Mouse (Mus musculus) limb, embryonic 11.5 days (tissue): Measurements from ENCODE around the gene Lmna. TPM values are rescaled to one million over a fixed set of nuclear protein-coding genes. Genes with fewer than 3 reads are reported as not detected.
A peak's percentile ranks its signal among the peaks of the same experiment; 100 is the strongest.

Experiments
- ATAC-seq: fragments of 200-750 bp; cut with Nextera tagmentation; 2 replicates; pipeline ENCODE4 v1.8.0; 2017; ENCODE audit warnings: low read depth; ENCODE audit not compliant: insufficient number of reproducible peaks, low FRiP score, low TSS enrichment
- DNase-seq: peaks from one replicate; pipeline ENCODE4 v3.0.0-alpha.2; 2015; ENCODE audit warnings: low spot score
- H3K27ac ChIP-seq: fragments of 300-500 bp; sonication (generic); replicated peaks from 2 replicates; pipeline ENCODE4 v1.5.1; 2014; ENCODE audit warnings: low read depth, mild to moderate bottlenecking, low read length
- H3K27me3 ChIP-seq: fragments of 300-500 bp; sonication (generic); 2 replicates; pipeline ENCODE4 v1.6.1; 2014; ENCODE audit warnings: mild to moderate bottlenecking, low read length, mixed read lengths; ENCODE audit not compliant: control insufficient read depth, insufficient read depth
- H3K36me3 ChIP-seq: fragments of 300-500 bp; sonication (generic); 2 replicates; pipeline ENCODE4 v1.6.1; 2014; ENCODE audit warnings: mild to moderate bottlenecking, low read length, moderate library complexity, mixed read lengths; ENCODE audit not compliant: control insufficient read depth, insufficient read depth
- H3K4me1 ChIP-seq: fragments of 300-500 bp; sonication (generic); 2 replicates; pipeline ENCODE4 v1.6.1; 2014; ENCODE audit warnings: low read length, mixed read lengths; ENCODE audit not compliant: control insufficient read depth, insufficient read depth
- H3K4me2 ChIP-seq: fragments of 300-500 bp; sonication (generic); 2 replicates; pipeline ENCODE4 v1.6.1; 2014; ENCODE audit warnings: low read depth, mild to moderate bottlenecking, moderate library complexity; ENCODE audit not compliant: severe bottlenecking
- H3K4me3 ChIP-seq: fragments of 300-500 bp; sonication (generic); 2 replicates; pipeline ENCODE4 v1.5.1; 2014; ENCODE audit warnings: low read depth, low read length
- H3K9ac ChIP-seq: fragments of 300-500 bp; sonication (generic); 2 replicates; pipeline ENCODE4 v1.6.1; 2014; ENCODE audit warnings: mild to moderate bottlenecking, low read length
- H3K9me3 ChIP-seq: fragments of 300-500 bp; sonication (generic); 2 replicates; pipeline ENCODE4 v1.6.1; 2016; ENCODE audit warnings: low read length; ENCODE audit not compliant: control insufficient read depth
- WGBS: fragments of 180-500 bp; shearing (Covaris S2); extraction: QIAGEN DNeasy Blood & Tissue Kit; methylation state at CpG from one replicate; pipeline ENCODE4 v1.1.7; 2014; 5-methylcytosine and 5-hydroxymethylcytosine counted together
- polyA plus RNA-seq: library from polyadenylated mRNA; unstranded; fragments of >200 nt; fragmentation: Nextera tagmentation; extraction: Ambion mirVana; gene quantifications from 2 replicates; pipeline ENCODE4 v1.2.1, GENCODE M21; 2014

Lmna gene
- polyA plus RNA-seq, 1 experiment from 2014 or later: 20.4 TPM

GRCm38 (mm10) chr3:88477735-88478134, 32.0 kb downstream of the Lmna start:
- Histone ChIP-seq H3K27me3 (peaks cover 8% of the 10 kb centered on the region), H3K4me2 (no peak overlapping the region), H3K9me3 (no peaks in the 10 kb centered on the region), H3K4me1 (no peaks in the 10 kb centered on the region), H3K9ac (no peak overlapping the region), H3K4me3 (no peak overlapping the region), H3K36me3 (no peaks in the 10 kb centered on the region), H3K27ac (no peak overlapping the region)
- ATAC-seq: 0 out of 2 replicates have a peak, but pooled peaks have one; percentile 54
- DNase-seq: peak; percentile 91
- WGBS: 2% methylated on average over 8 of the region's 8 CpGs

- Histone ChIP-seq H3K27me3 (no peaks in the 10 kb centered on the region), H3K27ac (no peak overlapping the region), H3K36me3 (no peaks in the 10 kb centered on the region), H3K4me2 (no peak overlapping the region), H3K9me3 (no peaks in the 10 kb centered on the region), H3K9ac (no peak overlapping the region), H3K4me3 (no peak overlapping the region), H3K4me1 (no peaks in the 10 kb centered on the region)
- ATAC-seq: no peak
- 64% methylated on average over 6 of the region's 6 CpGs for WGBS
- DNase-seq: no peak
Measured at GRCm38 (mm10) chr3:88476403-88476802, 33.4 kb downstream of the Lmna start.

GRCm38 (mm10) chr3:88473571-88473970, 36.2 kb downstream of the Lmna start:
- no peaks in the 10 kb centered on the region for H3K9me3 ChIP-seq
- DNase-seq (no peak), ATAC-seq (no peak)
- no peaks in the 10 kb centered on the region for H3K36me3 ChIP-seq
- no peak overlapping the region for H3K27ac ChIP-seq
- no peaks in the 10 kb centered on the region for H3K27me3 ChIP-seq
- no peaks in the 10 kb centered on the region for H3K4me1 ChIP-seq
- no peak overlapping the region for H3K4me2 ChIP-seq
- H3K9ac ChIP-seq: 0 out of 2 replicates have a peak overlapping the region, but pooled peaks have one; percentile 7
- 90% methylated on average over 1 of the region's 1 CpGs for WGBS
- H3K4me3 ChIP-seq: no peak overlapping the region

GRCm38 (mm10) chr3:88473020-88473419, 36.7 kb downstream of the Lmna start:
- DNase-seq (no peak), ATAC-seq (no peak)
- Histone ChIP-seq H3K4me1 (no peaks in the 10 kb centered on the region), H3K27ac (no peak overlapping the region), H3K36me3 (no peaks in the 10 kb centered on the region), H3K4me2 (no peak overlapping the region), H3K27me3 (no peaks in the 10 kb centered on the region), H3K9me3 (no peaks in the 10 kb centered on the region), H3K9ac (no peak overlapping the region), H3K4me3 (no peak overlapping the region)
- 39% methylated on average over 5 of the region's 5 CpGs for WGBS

GRCm38 (mm10) chr3:88470943-88471479, 38.7 kb downstream of the Lmna start:
- WGBS: 31% methylated on average over 10 of the region's 10 CpGs
- ATAC-seq: no peak

GRCm38 (mm10) chr3:88469466-88469865, 40.3 kb downstream of the Lmna start:
- no peaks in the 10 kb centered on the region for H3K36me3 ChIP-seq
- H3K9me3 ChIP-seq: no peaks in the 10 kb centered on the region
- no peaks in the 10 kb centered on the region for H3K27me3 ChIP-seq
- 68% methylated on average over 2 of the region's 2 CpGs for WGBS
- H3K4me3 ChIP-seq: no peak overlapping the region
- ATAC-seq: no peak
- H3K4me2 ChIP-seq: no peak overlapping the region
- DNase-seq: no peak
- no peak overlapping the region for H3K27ac ChIP-seq
- H3K4me1 ChIP-seq: no peaks in the 10 kb centered on the region
- no peak overlapping the region for H3K9ac ChIP-seq

More at GRCm38 (mm10) chr3:88470943-88471479, 38.7 kb downstream of the Lmna start:
- H3K4me3 ChIP-seq: no peak overlapping the region
- no peak overlapping the region for H3K4me2 ChIP-seq
- no peaks in the 10 kb centered on the region for H3K36me3 ChIP-seq
- no peaks in the 10 kb centered on the region for H3K27me3 ChIP-seq
- no peaks in the 10 kb centered on the region for H3K9me3 ChIP-seq
- H3K9ac ChIP-seq: no peak overlapping the region
- no peaks in the 10 kb centered on the region for H3K4me1 ChIP-seq
- H3K27ac ChIP-seq: no peak overlapping the region
- DNase-seq: no peak

GRCm38 (mm10) chr3:88467116-88467824, 42.5 kb downstream of the Lmna start:
- no peaks in the 10 kb centered on the region for H3K36me3 ChIP-seq
- ATAC-seq: peak; percentile 51; the same call in 1 of the 2 replicates
- H3K9me3 ChIP-seq: no peaks in the 10 kb centered on the region
- H3K27ac ChIP-seq: no peak overlapping the region
- H3K27me3 ChIP-seq: no peaks in the 10 kb centered on the region
- no peaks in the 10 kb centered on the region for H3K4me1 ChIP-seq
- no peak overlapping the region for H3K9ac ChIP-seq
- no peak overlapping the region for H3K4me3 ChIP-seq
- peak; percentile 96 for DNase-seq
- WGBS: 32% methylated on average over 16 of the region's 16 CpGs
- no peak overlapping the region for H3K4me2 ChIP-seq

- no peak for ATAC-seq
- no peaks in the 10 kb centered on the region for H3K9me3 ChIP-seq
- no peak overlapping the region for H3K4me3 ChIP-seq
- H3K27ac ChIP-seq: no peak overlapping the region
- WGBS: 80% methylated on average over 2 of the region's 2 CpGs
- H3K27me3 ChIP-seq: peaks cover 2% of the 10 kb centered on the region; the same call in 1 of the 2 replicates
- 0 out of 2 replicates have a peak, but pooled peaks cover 2% of the 10 kb centered on the region for H3K4me1 ChIP-seq
- no peak overlapping the region for H3K4me2 ChIP-seq
- DNase-seq: no peak
- no peak overlapping the region for H3K9ac ChIP-seq
- H3K36me3 ChIP-seq: no peaks in the 10 kb centered on the region
Measured at GRCm38 (mm10) chr3:88465127-88465526, 44.6 kb downstream of the Lmna start.
